Mouse (Mus musculus): ENCODE measurements around the gene 1700029P11Rik. TPM values are rescaled to one million over a fixed set of nuclear protein-coding genes. Genes with fewer than 3 reads are reported as not detected.

The 1700029P11Rik gene
- total and polyA plus RNA-seq, 3 experiments = 0.07 TPM; not detected in 2

GRCm38 (mm10) chr15:81990549-81990948 is 10.2 kb downstream of the 1700029P11Rik start (continued):
- TF ChIP-seq MYB (IDR thresholded peaks at IDR 0.05; ENCODE audit: low read depth, low read length) (no peak), HCFC1 (IDR thresholded peaks at IDR 0.05; ENCODE audit: low read depth, low read length) (no peak)

GRCm38 (mm10) chr15:81993992-81994391 is 13.7 kb downstream of the 1700029P11Rik start:
- no peak overlapping the region for H3K4me3 ChIP-seq (ENCODE audit: control insufficient read depth in 1 of 2, insufficient read depth in 1 of 2, low read depth in 2 of 2, low read length in 2 of 2)
- DNase-seq (ENCODE audit: low read depth, low spot score) = no peak
- no peak overlapping the region for H3K9ac ChIP-seq (ENCODE audit: control insufficient read depth, low read depth, low read length, poor library complexity, severe bottlenecking)
- H3K36me3 ChIP-seq (ENCODE audit: control insufficient read depth in 1 of 2, insufficient read depth in 2 of 2, low read length in 2 of 2) = peaks cover 10 to 16% of the 10 kb centered on the region in 2 experiments
- TF ChIP-seq BHLHE40 (IDR thresholded peaks at IDR 0.05; ENCODE audit: borderline replicate concordance, low read depth, low read length) (no peak), MYB (IDR thresholded peaks at IDR 0.05; ENCODE audit: low read depth, low read length) (no peak), MYC (IDR thresholded peaks at IDR 0.05; ENCODE audit: low read depth, low read length) (no peak), ZC3H11A (IDR thresholded peaks at IDR 0.05; ENCODE audit: low read depth, low read length) (no peak), ELF1 (IDR thresholded peaks at IDR 0.05; ENCODE audit: low read depth, low read length) (no peak), TBP (IDR thresholded peaks at IDR 0.05; ENCODE audit: low read depth, low read length) (no peak), MAFK (IDR thresholded peaks at IDR 0.05; ENCODE audit: borderline replicate concordance, low read depth, low read length) (no peak), USF2 (IDR thresholded peaks at IDR 0.05; ENCODE audit: borderline replicate concordance in 1 of 2, insufficient read depth in 1 of 2, low read depth in 1 of 2, low read length in 2 of 2) (no peak), UBTF (IDR thresholded peaks at IDR 0.05; ENCODE audit: borderline replicate concordance, insufficient read depth, low read depth, low read length) (no peak), TAL1 (IDR thresholded peaks at IDR 0.05; ENCODE audit: low read length) (no peak), ZMIZ1 (IDR thresholded peaks at IDR 0.05; ENCODE audit: low read depth, low read length) (no peak), ETS1 (IDR thresholded peaks at IDR 0.05; ENCODE audit: low read depth, low read length) (no peak), KAT2A (conservative IDR thresholded peaks at IDR 0.05; ENCODE audit: low read depth, low read length) (no peak)
- H3K9me3 ChIP-seq (replicated peaks; ENCODE audit: insufficient read depth, low read length) = no peaks in the 10 kb centered on the region
- H3K79me2 ChIP-seq (ENCODE audit: control insufficient read depth, insufficient read depth, low read length, poor library complexity) = no peaks in the 10 kb centered on the region
- no peak overlapping the region for H3K27ac ChIP-seq (ENCODE audit: control insufficient read depth, low read depth, low read length)
- H3K4me1 ChIP-seq (ENCODE audit: control insufficient read depth in 1 of 2, insufficient read depth in 2 of 2, low read length in 2 of 2) = peaks cover 8 to 13% of the 10 kb centered on the region in 2 experiments
- no peaks in the 10 kb centered on the region for H3K27me3 ChIP-seq (ENCODE audit: control insufficient read depth in 1 of 2, insufficient read depth in 2 of 2, low read length in 2 of 2)

- Histone ChIP-seq H3K27me3 (ENCODE audit: control insufficient read depth in 1 of 2, insufficient read depth in 2 of 2, low read length in 2 of 2) (no peaks in the 10 kb centered on the region), H3K27ac (ENCODE audit: control insufficient read depth, low read depth, low read length) (0 out of 2 replicates have a peak overlapping the region, but pooled peaks have one; percentile 8), H3K9me3 (replicated peaks; ENCODE audit: insufficient read depth, low read length) (no peaks in the 10 kb centered on the region), H3K79me2 (ENCODE audit: control insufficient read depth, insufficient read depth, low read length, poor library complexity) (peaks cover 7% of the 10 kb centered on the region; the same call in 1 of the 2 replicates), H3K4me1 (ENCODE audit: control insufficient read depth in 1 of 2, insufficient read depth in 2 of 2, low read length in 2 of 2) (peaks cover 16 to 17% of the 10 kb centered on the region in 2 experiments), H3K4me3 (ENCODE audit: control insufficient read depth in 1 of 2, insufficient read depth in 1 of 2, low read depth in 2 of 2, low read length in 2 of 2) (no peak overlapping the region), H3K36me3 (ENCODE audit: control insufficient read depth in 1 of 2, insufficient read depth in 2 of 2, low read length in 2 of 2) (peaks cover 10 to 26% of the 10 kb centered on the region in 2 experiments), H3K9ac (ENCODE audit: control insufficient read depth, low read depth, low read length, poor library complexity, severe bottlenecking) (no peak overlapping the region)
- peak; percentile 60 for DNase-seq (ENCODE audit: low read depth, low spot score)
- TF ChIP-seq CTCF (IDR thresholded peaks at IDR 0.05 in 2 of 3, conservative IDR thresholded peaks at IDR 0.05 in 1 of 3; ENCODE audit: control insufficient read depth in 1 of 3, insufficient read depth in 1 of 3, low read depth in 2 of 3, low read length in 3 of 3, poor library complexity in 1 of 3, severe bottlenecking in 1 of 3) = no peak
- TF ChIP-seq USF2 (IDR thresholded peaks at IDR 0.05; ENCODE audit: borderline replicate concordance in 1 of 2, insufficient read depth in 1 of 2, low read depth in 1 of 2, low read length in 2 of 2) = no peak
- TF ChIP-seq UBTF (IDR thresholded peaks at IDR 0.05; ENCODE audit: borderline replicate concordance, insufficient read depth, low read depth, low read length) = no peak
- TF ChIP-seq NELFE (IDR thresholded peaks at IDR 0.05; ENCODE audit: low read depth, low read length) = no peak
- no peak for TF ChIP-seq HCFC1 (IDR thresholded peaks at IDR 0.05; ENCODE audit: low read depth, low read length)
- no peak for TF ChIP-seq CHD2 (IDR thresholded peaks at IDR 0.05; ENCODE audit: low read length)
- TF ChIP-seq ZNF384 (IDR thresholded peaks at IDR 0.05; ENCODE audit: low read depth, low read length) = no peak
- no peak for TF ChIP-seq ZC3H11A (IDR thresholded peaks at IDR 0.05; ENCODE audit: low read depth, low read length)
- peak; percentile 39; the same call in 1 of the 2 replicates for TF ChIP-seq MAX (IDR thresholded peaks at IDR 0.05; ENCODE audit: low read length)
- TF ChIP-seq GABPA (IDR thresholded peaks at IDR 0.05; ENCODE audit: low read depth, low read length) = no peak
- TF ChIP-seq MAZ (IDR thresholded peaks at IDR 0.05; ENCODE audit: low read depth, low read length) = no peak
- no peak for TF ChIP-seq BHLHE40 (IDR thresholded peaks at IDR 0.05; ENCODE audit: borderline replicate concordance, low read depth, low read length)
- no peak for TF ChIP-seq MEF2A (IDR thresholded peaks at IDR 0.05; ENCODE audit: extremely low read depth, insufficient replicate concordance, low read depth, low read length, poor library complexity, severe bottlenecking)
- no peak for TF ChIP-seq POLR2AphosphoS2 (IDR thresholded peaks at IDR 0.05; ENCODE audit: low read length)
- no peak for TF ChIP-seq CHD1 (IDR thresholded peaks at IDR 0.05; ENCODE audit: low read depth, low read length)
- TF ChIP-seq KAT2A (conservative IDR thresholded peaks at IDR 0.05; ENCODE audit: low read depth, low read length) = no peak
- TF ChIP-seq SIN3A (IDR thresholded peaks at IDR 0.05; ENCODE audit: low read length) = peak; percentile 51; the same call in 1 of the 2 replicates
- peak; percentile 66 for TF ChIP-seq GATA1 (IDR thresholded peaks at IDR 0.05; ENCODE audit: low read depth, low read length)
- TF ChIP-seq ZMIZ1 (IDR thresholded peaks at IDR 0.05; ENCODE audit: low read depth, low read length) = no peak
- TF ChIP-seq NRF1 (IDR thresholded peaks at IDR 0.05; ENCODE audit: insufficient read depth, low read depth, low read length, poor library complexity, severe bottlenecking) = no peak
Observed at GRCm38 (mm10) chr15:82004257-82004656, 23.9 kb downstream of the 1700029P11Rik start.

Measured in MEL (cell line).